Mouse (Mus musculus): Measurements from ENCODE around the gene D330045A20Rik. TPM values are rescaled to one million over a fixed set of nuclear protein-coding genes. Genes with fewer than 3 reads are reported as not detected.

Gene D330045A20Rik
- polyA plus RNA-seq, 1 experiment from 2014 or later, result 3.9 TPM

- no peaks in the 10 kb centered on the region for H3K4me1 ChIP-seq (replicated peaks; ENCODE audit: control insufficient read depth, insufficient read depth, low read length)
- H3K27ac ChIP-seq (ENCODE audit: low read depth, low read length), result no peak overlapping the region
- H3K4me3 ChIP-seq (ENCODE audit: low read depth, low read length), result no peak overlapping the region
- 69% methylated on average over 1 of the region's 1 CpGs for WGBS
- no peaks in the 10 kb centered on the region for H3K36me3 ChIP-seq (ENCODE audit: control insufficient read depth, insufficient read depth)
- H3K27me3 ChIP-seq (replicated peaks; ENCODE audit: control insufficient read depth, insufficient read depth, low read length), result no peaks in the 10 kb centered on the region
- H3K9ac ChIP-seq (ENCODE audit: low read depth, low read length), result no peak overlapping the region
- no peak overlapping the region for H3K4me2 ChIP-seq (replicated peaks; ENCODE audit: low read depth)
- TF ChIP-seq CTCF (IDR thresholded peaks at IDR 0.05; ENCODE audit: low read depth), result no peak
- H3K9me3 ChIP-seq (ENCODE audit: control insufficient read depth), result no peaks in the 10 kb centered on the region
- no peak for ATAC-seq
These were observed 4.8 kb downstream of the D330045A20Rik start for GRCm38 (mm10) chrX:139484974-139485373.

DNA sequence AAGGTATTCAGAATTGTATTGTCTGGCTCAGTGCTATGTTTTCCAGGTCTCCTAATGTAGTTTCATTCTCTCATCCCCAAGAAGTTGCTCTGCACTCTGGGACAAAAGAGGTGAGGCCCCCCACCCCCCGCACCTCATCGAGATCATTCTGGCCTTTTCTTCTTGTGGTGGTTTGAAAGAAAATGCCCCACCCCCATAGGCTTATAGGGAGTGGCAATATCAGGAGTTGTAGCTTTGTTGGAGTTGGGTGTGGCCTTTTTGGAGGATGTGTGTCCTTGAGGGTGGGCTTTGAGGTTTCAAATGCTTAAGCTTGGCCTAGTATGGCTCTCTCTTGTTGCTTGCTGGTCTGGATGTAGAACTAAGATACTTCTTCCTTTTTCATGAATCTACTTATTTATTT lies 36.0 kb downstream of the D330045A20Rik start:
- H3K9me3 ChIP-seq (ENCODE audit: control insufficient read depth), result no peaks in the 10 kb centered on the region
- TF ChIP-seq CTCF (IDR thresholded peaks at IDR 0.05; ENCODE audit: low read depth), result no peak
- no peak overlapping the region for H3K9ac ChIP-seq (ENCODE audit: low read depth, low read length)
- H3K4me3 ChIP-seq (ENCODE audit: low read depth, low read length), result no peak overlapping the region
- H3K27me3 ChIP-seq (replicated peaks; ENCODE audit: control insufficient read depth, insufficient read depth, low read length), result no peaks in the 10 kb centered on the region
- no peak overlapping the region for H3K4me2 ChIP-seq (replicated peaks; ENCODE audit: low read depth)
- 79% methylated on average over 2 of the region's 2 CpGs for WGBS
- no peak for ATAC-seq
- H3K4me1 ChIP-seq (replicated peaks; ENCODE audit: control insufficient read depth, insufficient read depth, low read length), result no peaks in the 10 kb centered on the region
- no peaks in the 10 kb centered on the region for H3K36me3 ChIP-seq (ENCODE audit: control insufficient read depth, insufficient read depth)
- H3K27ac ChIP-seq (ENCODE audit: low read depth, low read length), result no peak overlapping the region

- Histone ChIP-seq H3K4me3 (ENCODE audit: low read depth, low read length) (no peak overlapping the region), H3K4me1 (replicated peaks; ENCODE audit: control insufficient read depth, insufficient read depth, low read length) (no peaks in the 10 kb centered on the region), H3K9ac (ENCODE audit: low read depth, low read length) (no peak overlapping the region), H3K27me3 (replicated peaks; ENCODE audit: control insufficient read depth, insufficient read depth, low read length) (no peaks in the 10 kb centered on the region), H3K4me2 (replicated peaks; ENCODE audit: low read depth) (no peak overlapping the region), H3K36me3 (ENCODE audit: control insufficient read depth, insufficient read depth) (no peaks in the 10 kb centered on the region), H3K27ac (ENCODE audit: low read depth, low read length) (no peak overlapping the region), H3K9me3 (ENCODE audit: control insufficient read depth) (no peaks in the 10 kb centered on the region)
- peak; percentile 47; the same call in 1 of the 2 replicates for ATAC-seq
- TF ChIP-seq CTCF (IDR thresholded peaks at IDR 0.05; ENCODE audit: low read depth), result no peak
- WGBS, result 50% methylated on average over 2 of the region's 2 CpGs
These were observed 39.1 kb downstream of the D330045A20Rik start for GRCm38 (mm10) chrX:139519251-139519650.

GRCm38 (mm10) chrX:139524303-139525091 lies 44.3 kb downstream of the D330045A20Rik start:
- Histone ChIP-seq H3K36me3 (ENCODE audit: control insufficient read depth, insufficient read depth) (no peaks in the 10 kb centered on the region), H3K9me3 (ENCODE audit: control insufficient read depth) (no peaks in the 10 kb centered on the region), H3K9ac (ENCODE audit: low read depth, low read length) (no peak overlapping the region), H3K27me3 (replicated peaks; ENCODE audit: control insufficient read depth, insufficient read depth, low read length) (no peaks in the 10 kb centered on the region), H3K27ac (ENCODE audit: low read depth, low read length) (peak overlapping the region; percentile 60), H3K4me3 (ENCODE audit: low read depth, low read length) (no peak overlapping the region), H3K4me2 (replicated peaks; ENCODE audit: low read depth) (peak overlapping the region; percentile 44), H3K4me1 (replicated peaks; ENCODE audit: control insufficient read depth, insufficient read depth, low read length) (no peaks in the 10 kb centered on the region)
- 35% methylated on average over 5 of the region's 5 CpGs for WGBS
- no peak for TF ChIP-seq CTCF (IDR thresholded peaks at IDR 0.05; ENCODE audit: low read depth)
- peak; percentile 89 for ATAC-seq

GRCm38 (mm10) chrX:139525724-139526123 lies 45.6 kb downstream of the D330045A20Rik start:
- Histone ChIP-seq H3K27ac (ENCODE audit: low read depth, low read length) (no peak overlapping the region), H3K9ac (ENCODE audit: low read depth, low read length) (no peak overlapping the region), H3K9me3 (ENCODE audit: control insufficient read depth) (no peaks in the 10 kb centered on the region), H3K4me2 (replicated peaks; ENCODE audit: low read depth) (no peak overlapping the region), H3K27me3 (replicated peaks; ENCODE audit: control insufficient read depth, insufficient read depth, low read length) (no peaks in the 10 kb centered on the region), H3K36me3 (ENCODE audit: control insufficient read depth, insufficient read depth) (no peaks in the 10 kb centered on the region), H3K4me1 (replicated peaks; ENCODE audit: control insufficient read depth, insufficient read depth, low read length) (no peaks in the 10 kb centered on the region), H3K4me3 (ENCODE audit: low read depth, low read length) (no peak overlapping the region)
- WGBS, result 75% methylated on average over 2 of the region's 2 CpGs
- TF ChIP-seq CTCF (IDR thresholded peaks at IDR 0.05; ENCODE audit: low read depth), result no peak
- ATAC-seq, result no peak

- Histone ChIP-seq H3K36me3 (ENCODE audit: control insufficient read depth, insufficient read depth) (no peaks in the 10 kb centered on the region), H3K4me2 (replicated peaks; ENCODE audit: low read depth) (no peak overlapping the region), H3K4me3 (ENCODE audit: low read depth, low read length) (no peak overlapping the region), H3K27me3 (replicated peaks; ENCODE audit: control insufficient read depth, insufficient read depth, low read length) (no peaks in the 10 kb centered on the region), H3K27ac (ENCODE audit: low read depth, low read length) (no peak overlapping the region), H3K9ac (ENCODE audit: low read depth, low read length) (no peak overlapping the region), H3K9me3 (ENCODE audit: control insufficient read depth) (no peaks in the 10 kb centered on the region), H3K4me1 (replicated peaks; ENCODE audit: control insufficient read depth, insufficient read depth, low read length) (no peaks in the 10 kb centered on the region)
- TF ChIP-seq CTCF (IDR thresholded peaks at IDR 0.05; ENCODE audit: low read depth), result no peak
- 46% methylated on average over 4 of the region's 4 CpGs for WGBS
- peak; percentile 48 for ATAC-seq
These were observed 46.8 kb downstream of the D330045A20Rik start for GRCm38 (mm10) chrX:139526984-139527383.

Measured in intestine, postnatal 0 days (tissue).